In genomic region chr4:94738838-94739731, GRCm38 (mm10) we compare ENCODE assay signal across 8 mouse cellular contexts. TPM values are rescaled to one million over a fixed set of nuclear protein-coding genes. Genes with fewer than 3 reads are reported as not detected.
A peak's percentile ranks its signal among the peaks of the same experiment; 100 is the strongest.
DNase-seq lines count a peak whose midpoint lies in the region; ATAC-seq and TF ChIP-seq lines count a peak whose summit lies in the region.

Tek (plus strand) TSS chr4:94739289.

- peak within 1 kb of the TSS; percentile 45 for H3K4me2 ChIP-seq in intestine, postnatal 0 days (replicated peaks; ENCODE audit: low read depth)
- H3K4me2 ChIP-seq in lung, embryonic 14.5 days, result peak within 1 kb of the TSS; percentile 48
- H3K4me2 ChIP-seq in forebrain, embryonic 13.5 days, result no peak within 1 kb of the TSS

- peak; percentile 15 to 24 for DNase-seq in cerebellum, postnatal 14 days
- DNase-seq in cerebellum, adult 9-10 months, result no peak
- peak; percentile 44 for DNase-seq in R1 (ENCODE audit: low read depth, low spot score)
- peak; percentile 44 to 50 for DNase-seq in gastrocnemius, postnatal 4 days (ENCODE audit: low spot score in 2 of 2)
- peak; percentile 52 for DNase-seq in lung, embryonic 14.5 days
- DNase-seq in c-Kit-positive CD71-positive TER-119-positive erythroid progenitor cells, embryonic 14.5 days (ENCODE audit: low spot score), result no peak

- H3K27ac ChIP-seq in intestine, postnatal 0 days (ENCODE audit: low read depth, low read length), result peak within 1 kb of the TSS; percentile 21; the same call in 1 of the 2 replicates
- peak within 1 kb of the TSS; percentile 75 for H3K27ac ChIP-seq in lung, embryonic 14.5 days (ENCODE audit: low read depth)
- H3K27ac ChIP-seq in forebrain, embryonic 13.5 days, result no peak within 1 kb of the TSS

- no peaks in the 10 kb centered on the region for H3K27me3 ChIP-seq in intestine, postnatal 0 days (replicated peaks; ENCODE audit: control insufficient read depth, insufficient read depth, low read length)
- H3K27me3 ChIP-seq in lung, embryonic 14.5 days (ENCODE audit: insufficient read depth, low read length), result no peaks in the 10 kb centered on the region
- no peaks in the 10 kb centered on the region for H3K27me3 ChIP-seq in forebrain, embryonic 13.5 days

- peak within 1 kb of the TSS; percentile 9 for H3K4me3 ChIP-seq in intestine, postnatal 0 days (ENCODE audit: low read depth, low read length)
- H3K4me3 ChIP-seq in lung, embryonic 14.5 days (ENCODE audit: low read depth, low read length), result peak within 1 kb of the TSS; percentile 32
- H3K4me3 ChIP-seq in forebrain, embryonic 13.5 days, result no peak within 1 kb of the TSS

- H3K4me1 ChIP-seq in intestine, postnatal 0 days (replicated peaks; ENCODE audit: control insufficient read depth, insufficient read depth, low read length), result no peaks in the 10 kb centered on the region
- H3K4me1 ChIP-seq in lung, embryonic 14.5 days (ENCODE audit: insufficient read depth), result no peaks in the 10 kb centered on the region
- H3K4me1 ChIP-seq in forebrain, embryonic 13.5 days, result no peaks in the 10 kb centered on the region

- peak within 1 kb of the TSS; percentile 37; the same call in 1 of the 2 replicates for H3K9ac ChIP-seq in intestine, postnatal 0 days (ENCODE audit: low read depth, low read length)
- peak within 1 kb of the TSS; percentile 40 for H3K9ac ChIP-seq in lung, embryonic 14.5 days
- H3K9ac ChIP-seq in forebrain, embryonic 13.5 days, result no peak within 1 kb of the TSS

- TF ChIP-seq CTCF in intestine, postnatal 0 days (IDR thresholded peaks at IDR 0.05; ENCODE audit: low read depth), result no peak
- no peak for TF ChIP-seq CTCF in lung, embryonic 14.5 days (IDR thresholded peaks at IDR 0.05; ENCODE audit: low read depth)

- no peak for ATAC-seq in intestine, postnatal 0 days
- peak; percentile 62 for ATAC-seq in lung, embryonic 14.5 days (ENCODE audit: insufficient read depth)
- ATAC-seq in forebrain, embryonic 13.5 days, result no peak

- no peaks in the 10 kb centered on the region for H3K36me3 ChIP-seq in intestine, postnatal 0 days (ENCODE audit: control insufficient read depth, insufficient read depth)
- H3K36me3 ChIP-seq in lung, embryonic 14.5 days (ENCODE audit: insufficient read depth), result no peaks in the 10 kb centered on the region
- H3K36me3 ChIP-seq in forebrain, embryonic 13.5 days (ENCODE audit: poor library complexity, severe bottlenecking), result no peaks in the 10 kb centered on the region

- no peaks in the 10 kb centered on the region for H3K9me3 ChIP-seq in intestine, postnatal 0 days (ENCODE audit: control insufficient read depth)
- no peaks in the 10 kb centered on the region for H3K9me3 ChIP-seq in lung, embryonic 14.5 days (ENCODE audit: low read depth, low read length)
- no peaks in the 10 kb centered on the region for H3K9me3 ChIP-seq in forebrain, embryonic 13.5 days (replicated peaks)

- WGBS in intestine, postnatal 0 days, result 53% methylated on average over 16 of the region's 16 CpGs
- 34% methylated on average over 16 of the region's 16 CpGs for WGBS in lung, embryonic 14.5 days
- WGBS in forebrain, embryonic 13.5 days, result 79% methylated on average over 16 of the region's 16 CpGs

RNA-seq across cellular contexts. Expression of gene Tek, which starts in this region (rescaled TPM):
- 10 to 100 TPM; 35.7 to 40.0 TPM for total RNA-seq in gastrocnemius, postnatal 4 days (2021)
- 6.1 and 6.3 TPM in 2 replicates for polyA plus RNA-seq in intestine, postnatal 0 days (2015; fragmentation: Nextera tagmentation; extraction: Ambion mirVana)
- polyA plus RNA-seq in lung, embryonic 14.5 days (2014; fragmentation: Nextera tagmentation; extraction: Ambion mirVana), result 40.5 and 42.4 TPM in 2 replicates
- 5.7 and 6.3 TPM in 2 replicates for polyA plus RNA-seq in forebrain, embryonic 13.5 days (2015; fragmentation: Nextera tagmentation; extraction: Ambion mirVana)

Comparison
In these comparisons a context has a peak if more than half of its experiments do, and no peak if none do; other contexts are left out.
1. DNase-seq: peak in cerebellum, postnatal 14 days (2 of 2), R1 (single experiment), gastrocnemius, postnatal 4 days (2 of 2) and lung, embryonic 14.5 days (single experiment); none in cerebellum, adult 9-10 months (single experiment) and c-Kit-positive CD71-positive TER-119-positive erythroid progenitor cells, embryonic 14.5 days (single experiment).